ENCODE assay signal across 10 mouse cellular contexts in genomic region chr11:116146294-116146985, GRCm38 (mm10). TPM values are rescaled to one million over a fixed set of nuclear protein-coding genes. Genes with fewer than 3 reads are reported as not detected.
A peak's percentile ranks its signal among the peaks of the same experiment; 100 is the strongest.
DNase-seq lines count a peak whose midpoint lies in the region; ATAC-seq and TF ChIP-seq lines count a peak whose summit lies in the region.
"Had no signal": no experiment of that assay in that cellular context is flagged by ENCODE, and none has a peak within 500 bp of the region (broad histone marks: within the 10 kb centered on the region; RNA-seq: fewer than 3 reads in every experiment).

No protein-coding gene starts in this region.

- no peak for TF ChIP-seq POLR2A in thymus, adult 2 months (IDR thresholded peaks at IDR 0.05; ENCODE audit: control insufficient read depth, extremely low read depth, insufficient read depth, low read length, poor library complexity)

- peak; percentile 28 to 41 for DNase-seq in heart, adult 18-20 months
- no peak for DNase-seq in heart, postnatal 4 days
- DNase-seq in ZHBTc4 (ENCODE audit: low read depth, low spot score) = peak; percentile 32
- DNase-seq in frontal cortex, postnatal 10 days (ENCODE audit: low spot score in 2 of 2) = peak; percentile 49 to 54
- DNase-seq in left cerebral cortex, adult 11 months (ENCODE audit: low spot score) = peak; percentile 47
- DNase-seq in right cerebral cortex, postnatal 14 days = peak; percentile 60
- DNase-seq in thymus, adult 2 months = no peak

- no peak overlapping the region for H3K27ac ChIP-seq in thymus, adult 2 months (ENCODE audit: control insufficient read depth, insufficient read depth, low read length)
- H3K27ac ChIP-seq: embryonic facial prominence, embryonic 12.5 days had no signal

- no peak for ATAC-seq in activated CD4-positive, CD25-positive, alpha-beta regulatory T cell, adult 4 months

- H3K4me3 ChIP-seq in thymus, adult 2 months (ENCODE audit: control insufficient read depth, insufficient read depth, low read length) = no peak overlapping the region
- H3K4me3 ChIP-seq: embryonic facial prominence, embryonic 12.5 days had no signal

- no peaks in the 10 kb centered on the region for H3K4me1 ChIP-seq in thymus, adult 2 months (replicated peaks; ENCODE audit: control insufficient read depth, insufficient read depth, low read length)
- H3K4me1 ChIP-seq: embryonic facial prominence, embryonic 12.5 days had no signal

- TF ChIP-seq CTCF in thymus, adult 2 months (IDR thresholded peaks at IDR 0.05; ENCODE audit: borderline replicate concordance, control insufficient read depth, extremely low read depth, insufficient read depth, low read length, poor library complexity) = no peak

- WGBS in thymus, adult 2 months = 96% methylated on average over 25 of the region's 25 CpGs

- H3K27me3 ChIP-seq in thymus, adult 2 months (ENCODE audit: control insufficient read depth, insufficient read depth, low read length) = no peaks in the 10 kb centered on the region
- H3K27me3 ChIP-seq: CH12.LX; embryonic facial prominence, embryonic 12.5 days had no signal

- H3K36me3 ChIP-seq in thymus, adult 2 months (ENCODE audit: control insufficient read depth, insufficient read depth, low read length) = peaks cover 4% of the 10 kb centered on the region; the same call in 1 of the 2 replicates

RNA-seq across cellular contexts. Expression of gene Mrpl38, which starts 7.8 kb away (rescaled TPM):
- total RNA-seq in heart, adult 18-20 months (2021) = 10 to 100 TPM; 56.8 to 66.1 TPM
- 10 to 100 TPM; 52.5 to 55.3 TPM for total RNA-seq in heart, postnatal 4 days (2021)
- 49.0 and 54.7 TPM in 2 replicates for polyA plus RNA-seq in thymus, adult 2 months (2012; rRNA removed)
- 10 to 100 TPM; 17.9 to 25.8 TPM for polyA plus RNA-seq in activated CD4-positive, CD25-positive, alpha-beta regulatory T cell, adult 4 months (2017; shearing (Covaris generic))

RNA-seq across cellular contexts. Expression of gene Trim65, which starts 15.5 kb away (rescaled TPM):
- total RNA-seq in heart, adult 18-20 months (2021) = 10 to 100 TPM in 1 of 2 experiments, 1 to 10 TPM in 1; 9.6 to 10.5 TPM
- total RNA-seq in heart, postnatal 4 days (2021) = 1 to 10 TPM; 4.3 to 4.8 TPM
- polyA plus RNA-seq in thymus, adult 2 months (2012; rRNA removed) = 24.5 and 26.7 TPM in 2 replicates
- 10 to 100 TPM; 10.7 to 11.9 TPM for polyA plus RNA-seq in activated CD4-positive, CD25-positive, alpha-beta regulatory T cell, adult 4 months (2017; shearing (Covaris generic))

RNA-seq across cellular contexts. Expression of gene Trim47, which starts 19.4 kb away (rescaled TPM):
- total RNA-seq in heart, adult 18-20 months (2021) = 10 to 100 TPM; 24.7 to 27.6 TPM
- 10 to 100 TPM; 47.1 to 50.9 TPM for total RNA-seq in heart, postnatal 4 days (2021)
- polyA plus RNA-seq in thymus, adult 2 months (2012; rRNA removed) = 27.6 and 30.0 TPM in 2 replicates
- polyA plus RNA-seq in activated CD4-positive, CD25-positive, alpha-beta regulatory T cell, adult 4 months (2017; shearing (Covaris generic)) = not detected

RNA-seq across cellular contexts. Expression of gene Fbf1, which starts 21.5 kb away (rescaled TPM):
- 10 to 100 TPM; 13.5 to 18.1 TPM for total RNA-seq in heart, adult 18-20 months (2021)
- total RNA-seq in heart, postnatal 4 days (2021) = 10 to 100 TPM; 20.2 to 21.5 TPM
- polyA plus RNA-seq in thymus, adult 2 months (2012; rRNA removed) = 30.0 and 30.3 TPM in 2 replicates
- polyA plus RNA-seq in activated CD4-positive, CD25-positive, alpha-beta regulatory T cell, adult 4 months (2017; shearing (Covaris generic)) = 1 to 10 TPM; 2.1 to 3.4 TPM

RNA-seq across cellular contexts. Expression of gene Ten1, which starts 52.2 kb away (rescaled TPM):
- 10 to 100 TPM; 14.1 to 17.4 TPM for total RNA-seq in heart, adult 18-20 months (2021)
- total RNA-seq in heart, postnatal 4 days (2021) = 10 to 100 TPM; 32.7 to 39.6 TPM
- 56.5 and 57.0 TPM in 2 replicates for polyA plus RNA-seq in thymus, adult 2 months (2012; rRNA removed)
- 10 to 100 TPM; 56.1 to 77.2 TPM for polyA plus RNA-seq in activated CD4-positive, CD25-positive, alpha-beta regulatory T cell, adult 4 months (2017; shearing (Covaris generic))

Comparison
In these comparisons a context has a peak if more than half of its experiments do, and no peak if none do; other contexts are left out.
1. DNase-seq: peak in heart, adult 18-20 months (2 of 2), ZHBTc4 (single experiment), frontal cortex, postnatal 10 days (2 of 2), left cerebral cortex, adult 11 months (single experiment) and right cerebral cortex, postnatal 14 days (single experiment); none in heart, postnatal 4 days (single experiment) and thymus, adult 2 months (single experiment).